Mouse (Mus musculus) spleen, adult 2 months (tissue): ENCODE measurements around the gene Zdhhc5.

Experiments
- CTCF ChIP-seq: fragments of 200-500 bp; IDR thresholded peaks from 2 replicates; pipeline ENCODE4 v1.5.1; 2011; ENCODE audit warnings: mild to moderate bottlenecking, inconsistent platforms; ENCODE audit not compliant: insufficient read depth, insufficient read length, insufficient replicate concordance; ENCODE audit errors: extremely low read depth
- POLR2A ChIP-seq: fragments of 200-500 bp; IDR thresholded peaks from 2 replicates; pipeline ENCODE4 v1.6.1; 2011; ENCODE audit warnings: low read depth, low read length, inconsistent platforms

DNA sequence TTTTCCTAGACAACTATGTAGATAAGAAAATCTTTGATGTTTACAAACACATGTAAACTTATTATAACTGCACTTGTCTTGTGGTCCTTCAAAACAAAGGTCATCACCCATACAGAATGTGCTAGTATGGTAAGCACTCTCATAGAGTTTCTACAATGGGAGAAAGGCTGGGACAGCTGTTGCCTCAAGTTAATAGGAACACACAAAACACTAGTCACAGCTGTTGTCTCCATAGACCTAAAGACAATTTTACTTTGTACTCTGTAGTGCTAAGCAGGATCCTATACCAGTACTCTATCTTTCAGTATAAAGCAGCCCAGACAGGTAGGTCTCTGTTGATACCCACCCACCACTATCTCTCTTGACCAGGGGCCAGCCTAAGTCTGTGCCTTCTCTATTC, 74.1 kb downstream of the Zdhhc5 start:
- TF ChIP-seq CTCF (no peak), POLR2A (no peak)
